Mouse (Mus musculus): ENCODE measurements around the gene Elmo3. TPM values are rescaled to one million over a fixed set of nuclear protein-coding genes. Genes with fewer than 3 reads are reported as not detected.

Gene Elmo3
- polyA plus RNA-seq, 1 experiment: 11.5 TPM

DNA sequence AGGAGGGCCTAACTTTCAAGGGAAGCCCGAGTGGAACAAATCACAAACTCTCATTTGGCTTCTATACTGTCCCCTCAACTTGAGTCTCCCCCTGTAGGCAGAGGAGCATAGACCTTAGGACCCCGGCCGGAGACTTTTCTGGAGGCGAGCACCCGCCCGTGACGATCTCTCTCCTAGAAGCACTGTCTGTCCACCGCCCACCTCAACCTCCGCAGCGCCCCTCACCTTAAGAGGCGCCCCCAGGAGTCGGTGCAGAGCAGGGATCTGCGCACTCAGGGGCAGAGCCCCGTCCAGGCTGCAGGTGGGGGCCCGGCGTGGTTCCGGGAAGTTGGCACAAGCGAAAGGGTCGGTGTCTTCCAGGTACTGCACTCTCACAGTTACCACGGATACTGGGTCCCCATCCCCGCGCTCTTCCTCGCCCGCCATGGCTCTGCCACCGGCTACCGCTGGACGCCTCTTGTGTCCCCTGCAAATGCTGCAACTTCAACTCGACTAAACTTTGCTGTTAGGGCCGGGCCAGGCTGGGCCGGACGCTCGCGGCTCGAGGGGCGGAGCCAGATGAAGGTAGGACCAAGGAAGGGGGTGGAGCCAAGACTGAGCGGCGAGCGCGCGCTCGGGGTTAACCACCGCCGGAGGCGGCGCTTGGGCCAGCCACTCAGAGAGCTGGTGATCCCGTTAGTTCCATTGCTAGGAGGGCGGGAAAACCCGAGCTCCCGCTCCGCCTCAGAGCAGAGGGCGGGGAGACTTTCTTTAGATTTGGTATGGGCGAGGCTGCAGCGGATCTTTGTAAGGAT lies 42.2 kb downstream of the Elmo3 start, which contains the start of gene Fhod1:
TSS of gene Fhod1 (minus strand) at position 526 of the 794 bp plus-strand sequence.
- TF ChIP-seq POLR2A (IDR thresholded peaks at IDR 0.05; ENCODE audit: borderline replicate concordance, control insufficient read depth, low read depth, low read length): peak; percentile 67; the same call in 1 of the 2 replicates
- TF ChIP-seq CTCF (IDR thresholded peaks at IDR 0.05; ENCODE audit: control insufficient read depth, insufficient read depth, low read length): no peak
- Histone ChIP-seq H3K4me3 (replicated peaks; ENCODE audit: control insufficient read depth, low read depth, low read length) (peak within 1 kb of the TSS; percentile 91), H3K4me1 (ENCODE audit: control insufficient read depth, insufficient read depth, low read length) (no peaks in the 10 kb centered on the region; the same call in 1 of the 2 replicates), H3K27ac (ENCODE audit: control insufficient read depth, insufficient read depth, low read depth, low read length, poor library complexity) (peak within 1 kb of the TSS; percentile 83)
- under 1% methylated on average over 53 of the region's 53 CpGs for WGBS

DNA sequence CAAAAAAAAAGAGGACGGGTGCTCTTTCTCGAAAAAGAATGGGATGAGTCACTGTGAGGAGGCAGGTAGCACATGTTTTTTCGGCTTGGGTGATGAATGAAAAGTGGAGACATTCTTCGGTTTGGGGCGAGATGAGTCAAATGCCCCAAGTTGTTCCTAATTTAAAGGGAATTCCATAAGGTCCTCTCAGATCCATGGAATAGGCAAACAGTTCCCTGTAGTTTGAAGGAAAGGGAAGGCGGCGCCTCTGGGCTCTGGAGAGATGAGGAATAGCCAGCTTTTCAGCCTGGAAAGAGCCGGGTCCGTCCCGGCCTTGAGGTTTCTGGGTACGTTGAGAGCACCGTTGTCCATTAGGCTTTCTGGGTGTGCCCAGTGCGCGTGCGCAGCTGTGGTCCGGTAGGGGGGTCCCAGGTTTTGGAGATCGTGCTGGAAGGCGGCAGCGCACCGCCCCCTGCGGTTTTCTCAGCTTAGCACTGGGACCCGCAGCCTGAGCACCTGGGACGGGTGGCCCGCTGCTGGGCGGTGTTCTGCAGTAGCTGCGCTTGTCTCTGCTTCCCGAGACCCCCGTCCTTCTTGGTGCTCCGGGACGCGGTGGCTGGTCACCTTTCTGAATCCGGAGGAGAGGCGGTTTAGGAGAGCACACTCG lies 43.2 kb downstream of the Elmo3 start, which contains the start of gene Slc9a5:
TSS of gene Slc9a5 (plus strand) at position 394 of the 646 bp plus-strand sequence.
- Histone ChIP-seq H3K27ac (ENCODE audit: control insufficient read depth, insufficient read depth, low read depth, low read length, poor library complexity) (peak within 1 kb of the TSS; percentile 83), H3K4me3 (replicated peaks; ENCODE audit: control insufficient read depth, low read depth, low read length) (peak within 1 kb of the TSS; percentile 91), H3K4me1 (ENCODE audit: control insufficient read depth, insufficient read depth, low read length) (no peaks in the 10 kb centered on the region; the same call in 1 of the 2 replicates)
- WGBS: under 1% methylated on average over 34 of the region's 34 CpGs
- TF ChIP-seq CTCF (IDR thresholded peaks at IDR 0.05; ENCODE audit: control insufficient read depth, insufficient read depth, low read length): no peak
- no peak for TF ChIP-seq POLR2A (IDR thresholded peaks at IDR 0.05; ENCODE audit: borderline replicate concordance, control insufficient read depth, low read depth, low read length)

GRCm38 (mm10) chr8:105349096-105349771 lies 43.8 kb downstream of the Elmo3 start:
- peak overlapping the region; percentile 46 for H3K4me3 ChIP-seq (replicated peaks; ENCODE audit: control insufficient read depth, low read depth, low read length)
- WGBS: 1% methylated on average over 43 of the region's 48 CpGs
- no peak overlapping the region for H3K27ac ChIP-seq (ENCODE audit: control insufficient read depth, insufficient read depth, low read depth, low read length, poor library complexity)
- TF ChIP-seq CTCF (IDR thresholded peaks at IDR 0.05; ENCODE audit: control insufficient read depth, insufficient read depth, low read length) (no peak), POLR2A (IDR thresholded peaks at IDR 0.05; ENCODE audit: borderline replicate concordance, control insufficient read depth, low read depth, low read length) (no peak)
- H3K4me1 ChIP-seq (ENCODE audit: control insufficient read depth, insufficient read depth, low read length): no peaks in the 10 kb centered on the region; the same call in 1 of the 2 replicates

DNA sequence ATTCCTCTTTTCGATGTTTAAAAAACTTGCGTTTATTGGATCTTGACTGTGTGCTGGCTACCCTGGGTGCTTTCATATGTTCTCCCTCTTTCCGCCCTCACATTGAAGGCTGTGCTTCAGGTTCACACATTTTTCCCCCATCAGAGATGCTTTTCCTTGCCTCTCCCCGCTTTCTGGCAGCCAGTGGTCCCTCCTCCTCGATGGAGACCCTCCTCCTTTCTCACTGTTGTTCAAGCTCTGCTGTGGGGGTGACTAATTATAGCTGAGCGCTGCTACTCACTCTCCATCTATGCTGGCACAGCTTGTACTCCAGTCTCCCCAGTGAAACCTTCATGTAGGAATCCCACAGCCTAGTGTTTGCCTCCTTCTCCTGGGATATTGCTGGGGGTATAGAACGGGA lies 44.8 kb downstream of the Elmo3 start:
- H3K4me1 ChIP-seq (ENCODE audit: control insufficient read depth, insufficient read depth, low read length): peaks cover 2% of the 10 kb centered on the region; the same call in 1 of the 2 replicates
- TF ChIP-seq POLR2A (IDR thresholded peaks at IDR 0.05; ENCODE audit: borderline replicate concordance, control insufficient read depth, low read depth, low read length): no peak
- TF ChIP-seq CTCF (IDR thresholded peaks at IDR 0.05; ENCODE audit: control insufficient read depth, insufficient read depth, low read length): no peak
- no peak overlapping the region for H3K4me3 ChIP-seq (replicated peaks; ENCODE audit: control insufficient read depth, low read depth, low read length)

GRCm38 (mm10) chr8:105353583-105354135 lies 48.3 kb downstream of the Elmo3 start:
- peaks cover 5% of the 10 kb centered on the region; the same call in 1 of the 2 replicates for H3K4me1 ChIP-seq (ENCODE audit: control insufficient read depth, insufficient read depth, low read length)
- H3K4me3 ChIP-seq (replicated peaks; ENCODE audit: control insufficient read depth, low read depth, low read length): no peak overlapping the region
- 83% methylated on average over 8 of the region's 8 CpGs for WGBS
- H3K27ac ChIP-seq (ENCODE audit: control insufficient read depth, insufficient read depth, low read depth, low read length, poor library complexity): no peak overlapping the region
- TF ChIP-seq CTCF (IDR thresholded peaks at IDR 0.05; ENCODE audit: control insufficient read depth, insufficient read depth, low read length) (no peak), POLR2A (IDR thresholded peaks at IDR 0.05; ENCODE audit: borderline replicate concordance, control insufficient read depth, low read depth, low read length) (no peak)

More for the DNA sequence above, 44.8 kb downstream of the Elmo3 start:
- WGBS: 71% methylated on average over 7 of the region's 7 CpGs
- no peak overlapping the region for H3K27ac ChIP-seq (ENCODE audit: control insufficient read depth, insufficient read depth, low read depth, low read length, poor library complexity)

DNA sequence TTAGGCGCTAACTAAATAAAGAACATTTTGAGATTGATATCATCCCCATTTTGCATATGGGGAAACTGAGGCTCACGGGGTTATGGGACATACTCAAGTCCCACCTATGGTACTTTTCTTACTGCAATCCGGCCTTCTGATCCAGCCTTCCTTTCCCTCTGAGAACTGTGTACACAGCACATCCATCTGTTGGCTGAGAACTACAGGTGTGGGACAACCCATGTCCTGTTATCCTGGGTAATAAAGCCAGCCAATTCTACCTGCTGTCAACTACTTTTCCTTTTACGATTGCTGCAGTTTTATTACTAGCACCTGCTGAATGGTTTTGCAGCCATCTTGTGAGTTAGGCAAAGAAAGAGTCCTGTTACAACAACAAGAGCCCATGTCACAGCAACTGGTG lies 49.1 kb downstream of the Elmo3 start:
- TF ChIP-seq CTCF (IDR thresholded peaks at IDR 0.05; ENCODE audit: control insufficient read depth, insufficient read depth, low read length) (no peak), POLR2A (IDR thresholded peaks at IDR 0.05; ENCODE audit: borderline replicate concordance, control insufficient read depth, low read depth, low read length) (no peak)
- Histone ChIP-seq H3K4me3 (replicated peaks; ENCODE audit: control insufficient read depth, low read depth, low read length) (no peak overlapping the region), H3K27ac (ENCODE audit: control insufficient read depth, insufficient read depth, low read depth, low read length, poor library complexity) (0 out of 2 replicates have a peak overlapping the region, but pooled peaks have one; percentile 19), H3K4me1 (ENCODE audit: control insufficient read depth, insufficient read depth, low read length) (peaks cover 5% of the 10 kb centered on the region; the same call in 1 of the 2 replicates)
- WGBS: 90% methylated on average over 4 of the region's 4 CpGs

GRCm38 (mm10) chr8:105355179-105356024 lies 50.0 kb downstream of the Elmo3 start:
- peaks cover 5% of the 10 kb centered on the region; the same call in 1 of the 2 replicates for H3K4me1 ChIP-seq (ENCODE audit: control insufficient read depth, insufficient read depth, low read length)
- TF ChIP-seq POLR2A (IDR thresholded peaks at IDR 0.05; ENCODE audit: borderline replicate concordance, control insufficient read depth, low read depth, low read length) (no peak), CTCF (IDR thresholded peaks at IDR 0.05; ENCODE audit: control insufficient read depth, insufficient read depth, low read length) (no peak)
- no peak overlapping the region for H3K27ac ChIP-seq (ENCODE audit: control insufficient read depth, insufficient read depth, low read depth, low read length, poor library complexity)
- no peak overlapping the region for H3K4me3 ChIP-seq (replicated peaks; ENCODE audit: control insufficient read depth, low read depth, low read length)
- 62% methylated on average over 26 of the region's 26 CpGs for WGBS
